Mouse (Mus musculus): ENCODE data around the gene Efhc1.
A peak's percentile ranks its signal among the peaks of the same experiment; 100 is the strongest.

The Efhc1 gene

GRCm38 (mm10) chr1:21007941-21008701, 56.7 kb downstream of the Efhc1 start:
- no peak for DNase-seq (ENCODE audit: low read depth, low spot score)

- peak; percentile 66 for DNase-seq (ENCODE audit: low read depth, low spot score)
Observed at GRCm38 (mm10) chr1:21008891-21009290, 57.5 kb downstream of the Efhc1 start.

- peak; percentile 44 for DNase-seq (ENCODE audit: low read depth, low spot score)
Observed at GRCm38 (mm10) chr1:21010282-21010800, 58.9 kb downstream of the Efhc1 start.

GRCm38 (mm10) chr1:21014463-21014862, 63.0 kb downstream of the Efhc1 start:
- peak; percentile 85 for DNase-seq (ENCODE audit: low read depth, low spot score)

GRCm38 (mm10) chr1:21023101-21023500, 71.7 kb downstream of the Efhc1 start:
- DNase-seq (ENCODE audit: low read depth, low spot score): no peak

GRCm38 (mm10) chr1:21025203-21025602, 73.8 kb downstream of the Efhc1 start:
- DNase-seq (ENCODE audit: low read depth, low spot score): no peak

GRCm38 (mm10) chr1:21026534-21026933, 75.1 kb downstream of the Efhc1 start:
- DNase-seq (ENCODE audit: low read depth, low spot score): no peak

GRCm38 (mm10) chr1:21029000-21029399, 77.6 kb downstream of the Efhc1 start:
- peak; percentile 44 for DNase-seq (ENCODE audit: low read depth, low spot score)

GRCm38 (mm10) chr1:21031650-21032049, 80.2 kb downstream of the Efhc1 start:
- no peak for DNase-seq (ENCODE audit: low read depth, low spot score)

- no peak for DNase-seq (ENCODE audit: low read depth, low spot score)
Observed at GRCm38 (mm10) chr1:21033065-21033791, 81.8 kb downstream of the Efhc1 start.

GRCm38 (mm10) chr1:21033792-21034119, 82.3 kb downstream of the Efhc1 start:
- no peak for DNase-seq (ENCODE audit: low read depth, low spot score)

- DNase-seq (ENCODE audit: low read depth, low spot score): no peak
Observed at GRCm38 (mm10) chr1:21035878-21036277, 84.5 kb downstream of the Efhc1 start.

GRCm38 (mm10) chr1:21037881-21038601, 86.6 kb downstream of the Efhc1 start:
- no peak for DNase-seq (ENCODE audit: low read depth, low spot score)

GRCm38 (mm10) chr1:21039564-21039963, 88.1 kb downstream of the Efhc1 start:
- DNase-seq (ENCODE audit: low read depth, low spot score): no peak

- DNase-seq (ENCODE audit: low read depth, low spot score): no peak
Observed at GRCm38 (mm10) chr1:21040173-21040572, 88.7 kb downstream of the Efhc1 start.

Data from brain, adult 2 months (tissue).